Mouse (Mus musculus) 3T3-L1 (cell line): ENCODE measurements around the gene Chchd6.

Source experiments
- DNase-seq: peaks from one replicate; pipeline ENCODE4 v3.0.0-alpha.2; 2015; ENCODE audit warnings: low read depth, low spot score

The Chchd6 gene

GRCm38 (mm10) chr6:89595018-89595776, at the start of gene Chchd6:
Gene Chchd6, minus strand, starts transcription at chr6:89595652.
- peak; percentile 98 for DNase-seq

- peak; percentile 98 for DNase-seq
Observed at GRCm38 (mm10) chr6:89644271-89645075, 49.0 kb upstream of the Chchd6 start.

GRCm38 (mm10) chr6:89643798-89644270, 48.4 kb upstream of the Chchd6 start, which contains the start of gene Txnrd3:
Gene Txnrd3, plus strand, starts transcription at chr6:89643988.
- peak; percentile 90 for DNase-seq

GRCm38 (mm10) chr6:89639025-89639424, 43.6 kb upstream of the Chchd6 start:
- peak; percentile 71 for DNase-seq

GRCm38 (mm10) chr6:89637977-89638376, 42.5 kb upstream of the Chchd6 start:
- no peak for DNase-seq

GRCm38 (mm10) chr6:89634400-89634799, 38.9 kb upstream of the Chchd6 start:
- DNase-seq: no peak

- DNase-seq: no peak
Observed at GRCm38 (mm10) chr6:89633115-89633514, 37.7 kb upstream of the Chchd6 start.

GRCm38 (mm10) chr6:89631809-89632562, 36.5 kb upstream of the Chchd6 start:
- peak; percentile 95 for DNase-seq

- no peak for DNase-seq
Observed at GRCm38 (mm10) chr6:89628045-89628785, 32.8 kb upstream of the Chchd6 start.

- DNase-seq: peak; percentile 64
Observed at GRCm38 (mm10) chr6:89622647-89623046, 27.2 kb upstream of the Chchd6 start.

GRCm38 (mm10) chr6:89615373-89615755, 19.9 kb upstream of the Chchd6 start:
- DNase-seq: no peak

- no peak for DNase-seq
Observed at GRCm38 (mm10) chr6:89614596-89615372, 19.3 kb upstream of the Chchd6 start.

- no peak for DNase-seq
Observed at GRCm38 (mm10) chr6:89614107-89614471, 18.6 kb upstream of the Chchd6 start.

GRCm38 (mm10) chr6:89613336-89614106, 18.1 kb upstream of the Chchd6 start:
- DNase-seq: no peak

- DNase-seq: no peak
Observed at GRCm38 (mm10) chr6:89607999-89608398, 12.5 kb upstream of the Chchd6 start.

GRCm38 (mm10) chr6:89606096-89606495, 10.6 kb upstream of the Chchd6 start:
- DNase-seq: peak; percentile 56

- no peak for DNase-seq
Observed at GRCm38 (mm10) chr6:89596510-89596909, 1.1 kb upstream of the Chchd6 start.

- DNase-seq: no peak
Observed at GRCm38 (mm10) chr6:89595777-89596146, 310 bp upstream of the Chchd6 start.

GRCm38 (mm10) chr6:89592016-89592415, 3.4 kb downstream of the Chchd6 start:
- DNase-seq: no peak

- no peak for DNase-seq
Observed at GRCm38 (mm10) chr6:89591531-89591930, 3.9 kb downstream of the Chchd6 start.
